Mouse (Mus musculus) heart, embryonic 14.5 days (tissue): ENCODE data around the gene Efhd2. TPM values are rescaled to one million over a fixed set of nuclear protein-coding genes. Genes with fewer than 3 reads are reported as not detected.

ENCODE experiments used
- ATAC-seq: fragments of 200-750 bp; cut with Nextera tagmentation; 2 replicates; pipeline ENCODE4 v1.8.0; 2017; ENCODE audit warnings: low read depth, moderate TSS enrichment; ENCODE audit not compliant: insufficient number of reproducible peaks, insufficient read depth, low FRiP score
- H3K27ac ChIP-seq, 2 experiments: fragments of 200-500 bp in 1 of 2; fragments of 300-500 bp in 1 of 2; sonication (generic) in 1 of 2; replicated peaks in 1 of 2; 2 replicates each; pipeline ENCODE4 v1.5.1; 2012 to 2014; ENCODE audit warnings: low read depth in 2 of 2, low read length in 2 of 2, control low read depth in 1 of 2, mild to moderate bottlenecking in 1 of 2, mixed read lengths in 1 of 2; ENCODE audit not compliant: control insufficient read depth in 1 of 2, insufficient read depth in 1 of 2
- H3K27me3 ChIP-seq: fragments of 300-500 bp; sonication (generic); 2 replicates; pipeline ENCODE4 v1.6.1; 2014; ENCODE audit warnings: mild to moderate bottlenecking, low read length, control low read depth; ENCODE audit not compliant: control insufficient read depth, insufficient read depth
- H3K36me3 ChIP-seq: fragments of 300-500 bp; sonication (generic); 2 replicates; pipeline ENCODE4 v1.6.1; 2014; ENCODE audit warnings: mild to moderate bottlenecking, control low read depth, low read length, mixed read lengths; ENCODE audit not compliant: control insufficient read depth, insufficient read depth
- H3K4me1 ChIP-seq, 2 experiments: fragments of 200-500 bp in 1 of 2; fragments of 300-500 bp in 1 of 2; sonication (generic) in 1 of 2; 2 replicates each; pipeline ENCODE4 v1.6.1; 2012 to 2014; ENCODE audit warnings: low read length in 2 of 2, control low read depth in 1 of 2, mixed read lengths in 1 of 2; ENCODE audit not compliant: control insufficient read depth in 2 of 2, insufficient read depth in 2 of 2
- H3K4me2 ChIP-seq: fragments of 300-500 bp; sonication (generic); 2 replicates; pipeline ENCODE4 v1.6.1; 2014; ENCODE audit warnings: mild to moderate bottlenecking, low read length
- H3K4me3 ChIP-seq, 2 experiments: fragments of 200-500 bp in 1 of 2; fragments of 300-500 bp in 1 of 2; sonication (generic) in 1 of 2; 2 replicates each; pipeline ENCODE4 v1.5.1; 2012 to 2014; ENCODE audit warnings: low read length in 2 of 2, mild to moderate bottlenecking in 2 of 2, control low read depth in 1 of 2, low read depth in 1 of 2, moderate library complexity in 1 of 2; ENCODE audit not compliant: control insufficient read depth in 1 of 2, insufficient read depth in 1 of 2
- H3K9ac ChIP-seq: fragments of 300-500 bp; sonication (generic); 2 replicates; pipeline ENCODE4 v1.6.1; 2014; ENCODE audit warnings: mild to moderate bottlenecking, low read length
- H3K9me3 ChIP-seq: fragments of 300-500 bp; sonication (generic); 2 replicates; pipeline ENCODE4 v1.6.1; 2016; ENCODE audit warnings: low read length, control low read depth; ENCODE audit not compliant: control insufficient read depth
- WGBS: fragments of 180-500 bp; shearing (Covaris S2); extraction: QIAGEN DNeasy Blood & Tissue Kit; methylation state at CpG from one replicate; pipeline ENCODE4 v1.1.7; 2014; 5-methylcytosine and 5-hydroxymethylcytosine counted together
- polyA plus RNA-seq: library from polyadenylated mRNA; unstranded; fragments of >200 nt; fragmentation: Nextera tagmentation; extraction: Ambion mirVana; gene quantifications from 2 replicates; pipeline ENCODE4 v1.2.1, GENCODE M21; 2014

The Efhd2 gene
- polyA plus RNA-seq, 1 experiment from 2014 or later, result 43.6 TPM

GRCm38 (mm10) chr4:141902479-141902858, 27.7 kb upstream of the Efhd2 start:
- WGBS, result 89% methylated on average over 8 of the region's 8 CpGs
- no peak for ATAC-seq
- Histone ChIP-seq H3K4me2 (no peak overlapping the region), H3K9me3 (no peaks in the 10 kb centered on the region), H3K9ac (no peak overlapping the region), H3K4me1 (peaks cover 19 to 25% of the 10 kb centered on the region in 2 experiments), H3K36me3 (no peaks in the 10 kb centered on the region), H3K27me3 (no peaks in the 10 kb centered on the region), H3K27ac (no peak overlapping the region), H3K4me3 (no peak overlapping the region)

GRCm38 (mm10) chr4:141901711-141902478, 27.2 kb upstream of the Efhd2 start:
- H3K9ac ChIP-seq, result no peak overlapping the region
- H3K4me2 ChIP-seq, result no peak overlapping the region
- no peaks in the 10 kb centered on the region for H3K27me3 ChIP-seq
- no peak overlapping the region for H3K27ac ChIP-seq
- no peak overlapping the region for H3K4me3 ChIP-seq
- H3K4me1 ChIP-seq, result peaks cover 19 to 25% of the 10 kb centered on the region in 2 experiments
- no peaks in the 10 kb centered on the region for H3K36me3 ChIP-seq
- H3K9me3 ChIP-seq, result no peaks in the 10 kb centered on the region
- no peak for ATAC-seq
- 65% methylated on average over 17 of the region's 17 CpGs for WGBS

GRCm38 (mm10) chr4:141900421-141900820, 25.7 kb upstream of the Efhd2 start:
- Histone ChIP-seq H3K27me3 (no peaks in the 10 kb centered on the region), H3K36me3 (no peaks in the 10 kb centered on the region), H3K4me1 (peaks cover 22 to 28% of the 10 kb centered on the region in 2 experiments), H3K4me3 (no peak overlapping the region), H3K4me2 (no peak overlapping the region), H3K9ac (no peak overlapping the region), H3K9me3 (no peaks in the 10 kb centered on the region), H3K27ac (0 out of 4 replicates have a peak overlapping the region, but pooled peaks of 1 of the 2 experiments have one; percentile 10)
- 47% methylated on average over 11 of the region's 11 CpGs for WGBS
- no peak for ATAC-seq

- Histone ChIP-seq H3K4me3 (no peak overlapping the region), H3K27me3 (no peaks in the 10 kb centered on the region), H3K4me1 (peaks cover 22 to 28% of the 10 kb centered on the region in 2 experiments), H3K9ac (0 out of 2 replicates have a peak overlapping the region, but pooled peaks have one; percentile 56), H3K36me3 (no peaks in the 10 kb centered on the region), H3K4me2 (peak overlapping the region; percentile 46), H3K27ac (peak overlapping the region; percentile 61 to 83), H3K9me3 (no peaks in the 10 kb centered on the region)
- 2% methylated on average over 8 of the region's 8 CpGs for WGBS
- no peak for ATAC-seq
Observed at GRCm38 (mm10) chr4:141899936-141900335, 25.2 kb upstream of the Efhd2 start.

GRCm38 (mm10) chr4:141898905-141899304, 24.2 kb upstream of the Efhd2 start:
- no peaks in the 10 kb centered on the region for H3K9me3 ChIP-seq
- no peak overlapping the region for H3K4me2 ChIP-seq
- H3K9ac ChIP-seq, result no peak overlapping the region
- ATAC-seq, result no peak
- 94% methylated on average over 8 of the region's 8 CpGs for WGBS
- no peak overlapping the region for H3K27ac ChIP-seq
- H3K4me1 ChIP-seq, result peaks cover 22 to 26% of the 10 kb centered on the region in 2 experiments
- H3K4me3 ChIP-seq, result no peak overlapping the region
- H3K36me3 ChIP-seq, result no peaks in the 10 kb centered on the region
- peaks cover 3% of the 10 kb centered on the region; the same call in 1 of the 2 replicates for H3K27me3 ChIP-seq

- H3K4me2 ChIP-seq, result no peak overlapping the region
- no peaks in the 10 kb centered on the region for H3K9me3 ChIP-seq
- 42% methylated on average over 3 of the region's 3 CpGs for WGBS
- no peak overlapping the region for H3K27ac ChIP-seq
- H3K9ac ChIP-seq, result no peak overlapping the region
- no peaks in the 10 kb centered on the region for H3K36me3 ChIP-seq
- H3K4me1 ChIP-seq, result peaks cover 22 to 26% of the 10 kb centered on the region in 2 experiments
- H3K4me3 ChIP-seq, result no peak overlapping the region
- peaks cover 3% of the 10 kb centered on the region; the same call in 1 of the 2 replicates for H3K27me3 ChIP-seq
- no peak for ATAC-seq
Observed at GRCm38 (mm10) chr4:141897838-141898237, 23.1 kb upstream of the Efhd2 start.

- Histone ChIP-seq H3K4me3 (no peak overlapping the region), H3K9ac (no peak overlapping the region), H3K27me3 (peaks cover 3% of the 10 kb centered on the region; the same call in 1 of the 2 replicates), H3K27ac (no peak overlapping the region), H3K36me3 (no peaks in the 10 kb centered on the region), H3K4me2 (no peak overlapping the region), H3K9me3 (no peaks in the 10 kb centered on the region), H3K4me1 (peaks cover 22 to 25% of the 10 kb centered on the region in 2 experiments)
- 86% methylated on average over 6 of the region's 6 CpGs for WGBS
- ATAC-seq, result no peak
Observed at GRCm38 (mm10) chr4:141897225-141897624, 22.5 kb upstream of the Efhd2 start.
